Mouse (Mus musculus) neural tube, embryonic 10.5 days (tissue): ENCODE results near the gene Dspp.

Experiments
- DNase-seq: peaks from one replicate; pipeline ENCODE4 v3.0.0-alpha.2; 2017; ENCODE audit warnings: low spot score; ENCODE audit errors: extremely low spot score

The Dspp gene

GRCm38 (mm10) chr5:104195086-104195485 is 24.6 kb downstream of the Dspp start:
- no peak for DNase-seq

- no peak for DNase-seq
Measured at GRCm38 (mm10) chr5:104201153-104201950, 30.8 kb downstream of the Dspp start.

- DNase-seq, result no peak
Measured at GRCm38 (mm10) chr5:104202351-104202750, 31.8 kb downstream of the Dspp start, which contains the start of gene Dmp1. Gene Dmp1, plus strand, starts transcription at chr5:104202613.

GRCm38 (mm10) chr5:104212531-104212930 is 42.0 kb downstream of the Dspp start:
- DNase-seq, result no peak

GRCm38 (mm10) chr5:104218926-104219325 is 48.4 kb downstream of the Dspp start:
- peak; percentile 24 for DNase-seq

- DNase-seq, result no peak
Measured at GRCm38 (mm10) chr5:104224299-104224698, 53.8 kb downstream of the Dspp start.

GRCm38 (mm10) chr5:104224750-104225149 is 54.2 kb downstream of the Dspp start:
- DNase-seq, result no peak

GRCm38 (mm10) chr5:104228497-104228896 is 58.0 kb downstream of the Dspp start:
- no peak for DNase-seq
